Mouse (Mus musculus) lung, embryonic 14.5 days (tissue): ENCODE data around the gene Maml3. TPM values are rescaled to one million over a fixed set of nuclear protein-coding genes. Genes with fewer than 3 reads are reported as not detected.

ENCODE experiments used
- ATAC-seq: fragments of 200-750 bp; cut with Nextera tagmentation; 2 replicates; pipeline ENCODE4 v1.8.0; 2017; ENCODE audit warnings: mild to moderate bottlenecking, moderate TSS enrichment, moderate library complexity; ENCODE audit not compliant: insufficient read depth
- DNase-seq: peaks from one replicate; pipeline ENCODE4 v3.0.0-alpha.2; 2015
- H3K27ac ChIP-seq: fragments of 300-500 bp; sonication (generic); 2 replicates; pipeline ENCODE4 v1.5.1; 2014; ENCODE audit warnings: low read depth, mild to moderate bottlenecking, moderate library complexity
- H3K27me3 ChIP-seq: fragments of 300-500 bp; sonication (generic); 2 replicates; pipeline ENCODE4 v1.6.1; 2014; ENCODE audit warnings: low read length, control low read depth; ENCODE audit not compliant: insufficient read depth
- H3K36me3 ChIP-seq: fragments of 300-500 bp; sonication (generic); 2 replicates; pipeline ENCODE4 v1.6.1; 2014; ENCODE audit warnings: control low read depth; ENCODE audit not compliant: insufficient read depth
- H3K4me1 ChIP-seq: fragments of 300-500 bp; sonication (generic); 2 replicates; pipeline ENCODE4 v1.6.1; 2014; ENCODE audit warnings: antibody characterized with exemption, control low read depth; ENCODE audit not compliant: insufficient read depth
- H3K4me2 ChIP-seq: fragments of 300-500 bp; sonication (generic); 2 replicates; pipeline ENCODE4 v1.6.1; 2014; ENCODE audit warnings: mild to moderate bottlenecking
- H3K4me3 ChIP-seq: fragments of 300-500 bp; sonication (generic); 2 replicates; pipeline ENCODE4 v1.5.1; 2014; ENCODE audit warnings: low read depth, low read length
- H3K9ac ChIP-seq: fragments of 300-500 bp; sonication (generic); 2 replicates; pipeline ENCODE4 v1.6.1; 2014
- H3K9me3 ChIP-seq: fragments of 300-500 bp; sonication (generic); 2 replicates; pipeline ENCODE4 v1.6.1; 2016; ENCODE audit warnings: low read depth, low read length, control low read depth
- CTCF ChIP-seq: IDR thresholded peaks from 2 replicates; pipeline ENCODE4 v1.5.1; 2016; ENCODE audit warnings: antibody characterized with exemption, low read depth
- WGBS: fragments of 180-500 bp; shearing (Covaris S2); extraction: QIAGEN DNeasy Blood & Tissue Kit; methylation state at CpG from one replicate; pipeline ENCODE4 v1.1.7; 2014; 5-methylcytosine and 5-hydroxymethylcytosine counted together
- polyA plus RNA-seq: library from polyadenylated mRNA; unstranded; fragments of >200 nt; fragmentation: Nextera tagmentation; extraction: Ambion mirVana; gene quantifications from 2 replicates; pipeline ENCODE4 v1.2.1, GENCODE M21; 2014

The Maml3 gene
- polyA plus RNA-seq, 1 experiment from 2014 or later = 9.1 TPM

DNA sequence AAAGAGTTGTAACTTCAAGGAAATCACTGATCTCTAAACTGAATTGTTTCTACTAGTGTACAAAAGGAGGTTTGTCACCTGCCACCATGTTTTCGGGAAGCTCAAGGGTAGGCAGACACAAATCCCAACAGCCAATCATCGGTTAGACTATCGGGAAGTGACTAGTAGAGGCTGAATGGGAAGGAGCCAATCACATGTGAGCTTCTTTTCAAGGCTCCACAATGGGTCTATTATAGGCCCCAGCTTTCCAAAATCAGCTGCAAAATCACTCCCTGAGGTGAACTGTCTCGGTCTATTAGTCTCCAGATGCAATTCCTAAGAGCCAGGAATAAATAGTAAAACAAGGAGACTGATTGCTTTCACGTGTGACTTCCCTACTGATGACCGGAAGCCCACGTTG, 177.3 kb downstream of the Maml3 start:
- ATAC-seq = no peak
- no peak for DNase-seq
- no peaks in the 10 kb centered on the region for H3K9me3 ChIP-seq

DNA sequence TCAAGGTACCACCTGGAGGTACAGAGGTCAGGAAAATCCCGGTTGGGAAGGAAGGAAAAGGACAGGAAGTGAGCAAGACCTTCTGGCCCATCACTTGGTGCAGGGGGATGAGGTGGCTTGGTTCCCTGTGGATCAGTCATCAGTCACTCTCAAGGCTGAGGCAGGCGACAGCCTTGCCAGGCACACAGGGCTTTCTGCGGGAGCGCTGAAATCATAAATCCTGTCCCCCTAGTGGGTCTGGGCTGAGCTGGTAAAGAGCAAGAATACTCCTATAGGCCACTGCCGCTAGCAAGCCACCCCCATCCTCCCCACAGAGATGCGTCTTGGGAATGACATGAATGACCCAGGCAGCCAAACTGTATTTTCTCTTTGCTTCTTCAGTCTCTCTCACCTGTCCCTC, 177.8 kb downstream of the Maml3 start:
- H3K4me2 ChIP-seq = no peak overlapping the region
- no peak overlapping the region for H3K4me3 ChIP-seq
- WGBS = 59% methylated on average over 6 of the region's 6 CpGs
- H3K27me3 ChIP-seq = no peaks in the 10 kb centered on the region
- no peak for TF ChIP-seq CTCF
- DNase-seq (no peak), ATAC-seq (no peak)
- no peaks in the 10 kb centered on the region for H3K4me1 ChIP-seq
- H3K9me3 ChIP-seq = no peaks in the 10 kb centered on the region
- no peak overlapping the region for H3K9ac ChIP-seq
- no peaks in the 10 kb centered on the region for H3K36me3 ChIP-seq
- no peak overlapping the region for H3K27ac ChIP-seq

More for the DNA sequence above, 177.3 kb downstream of the Maml3 start:
- no peak overlapping the region for H3K27ac ChIP-seq
- no peak overlapping the region for H3K4me3 ChIP-seq
- no peak overlapping the region for H3K9ac ChIP-seq
- no peaks in the 10 kb centered on the region for H3K4me1 ChIP-seq
- 83% methylated on average over 7 of the region's 7 CpGs for WGBS
- no peak for TF ChIP-seq CTCF
- H3K4me2 ChIP-seq = no peak overlapping the region
- H3K27me3 ChIP-seq = no peaks in the 10 kb centered on the region
- H3K36me3 ChIP-seq = no peaks in the 10 kb centered on the region

DNA sequence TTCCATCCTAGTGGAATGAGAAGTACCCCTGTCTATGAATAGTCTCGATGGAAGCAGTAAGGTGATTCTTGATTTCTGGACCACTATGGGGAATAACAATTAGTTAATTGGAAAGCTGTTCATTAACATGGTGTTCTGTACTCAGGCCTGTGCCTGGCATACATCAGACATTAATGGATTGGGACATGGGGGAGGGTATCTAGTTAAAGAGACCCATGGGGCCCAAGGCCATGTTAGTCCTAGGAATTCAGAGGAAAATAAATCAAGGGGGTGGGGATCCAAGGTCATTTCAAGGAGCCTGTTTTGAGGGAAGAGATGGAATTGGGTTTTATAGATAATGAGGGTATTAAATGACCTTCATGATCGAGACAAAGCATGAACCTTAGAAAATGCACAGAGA, 179.1 kb downstream of the Maml3 start:
- Histone ChIP-seq H3K27ac (no peak overlapping the region), H3K36me3 (no peaks in the 10 kb centered on the region), H3K4me2 (no peak overlapping the region), H3K27me3 (no peaks in the 10 kb centered on the region), H3K4me3 (no peak overlapping the region), H3K9me3 (no peaks in the 10 kb centered on the region), H3K9ac (no peak overlapping the region), H3K4me1 (no peaks in the 10 kb centered on the region)
- TF ChIP-seq CTCF = no peak
- ATAC-seq (no peak), DNase-seq (no peak)
- WGBS = 68% methylated on average over 2 of the region's 2 CpGs

DNA sequence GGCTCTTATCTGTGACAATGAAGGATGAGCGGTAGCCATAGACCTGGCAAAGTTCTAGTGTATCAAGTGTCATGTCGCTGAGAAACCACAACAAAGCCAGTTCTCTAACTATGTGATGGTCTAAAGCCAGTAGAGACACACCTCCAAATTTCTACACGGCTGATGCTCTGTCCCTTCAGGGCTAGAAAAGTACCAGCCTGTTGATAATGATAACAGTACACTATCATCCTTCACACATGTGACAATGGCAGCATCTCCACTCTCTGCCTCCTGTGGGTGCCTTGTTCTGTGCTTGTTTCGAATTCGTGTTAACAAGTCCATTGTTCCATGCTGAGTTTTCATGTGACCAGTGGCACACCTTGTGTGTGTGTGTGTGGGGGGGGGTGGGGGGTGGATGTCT, 180.2 kb downstream of the Maml3 start:
- H3K36me3 ChIP-seq = no peaks in the 10 kb centered on the region
- H3K27ac ChIP-seq = no peak overlapping the region
- no peak overlapping the region for H3K4me3 ChIP-seq
- no peak overlapping the region for H3K9ac ChIP-seq
- DNase-seq = no peak
- H3K27me3 ChIP-seq = no peaks in the 10 kb centered on the region
- ATAC-seq = 0 out of 2 replicates have a peak, but pooled peaks have one; percentile 24
- TF ChIP-seq CTCF = no peak
- no peaks in the 10 kb centered on the region for H3K4me1 ChIP-seq
- WGBS = 41% methylated on average over 5 of the region's 5 CpGs
- no peaks in the 10 kb centered on the region for H3K9me3 ChIP-seq
- no peak overlapping the region for H3K4me2 ChIP-seq

DNA sequence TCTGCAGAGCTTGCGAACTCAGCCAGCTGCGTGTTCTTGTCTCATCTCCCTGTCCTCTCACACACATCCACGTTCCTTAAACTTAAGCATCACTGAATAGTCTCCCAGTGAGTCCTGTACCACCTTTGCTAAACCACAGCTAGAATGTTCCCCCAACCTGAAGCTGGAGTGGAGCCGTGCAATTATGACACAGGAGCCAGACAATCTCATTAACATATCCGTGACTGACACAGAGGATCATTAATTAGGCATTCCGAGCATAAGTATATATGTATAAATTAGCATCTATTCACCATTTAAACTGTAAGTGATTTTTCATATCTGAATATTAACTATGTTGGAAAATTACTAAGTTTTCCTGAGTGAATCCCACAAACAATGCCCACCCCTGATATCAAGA, 181.1 kb downstream of the Maml3 start:
- ATAC-seq (no peak), DNase-seq (no peak)
- Histone ChIP-seq H3K36me3 (no peaks in the 10 kb centered on the region), H3K4me2 (no peak overlapping the region), H3K27me3 (no peaks in the 10 kb centered on the region), H3K4me3 (no peak overlapping the region), H3K4me1 (no peaks in the 10 kb centered on the region), H3K9me3 (no peaks in the 10 kb centered on the region), H3K9ac (no peak overlapping the region), H3K27ac (no peak overlapping the region)
- TF ChIP-seq CTCF = no peak
- whole genome bisulfite sequencing = 71% methylated on average over 6 of the region's 6 CpGs

DNA sequence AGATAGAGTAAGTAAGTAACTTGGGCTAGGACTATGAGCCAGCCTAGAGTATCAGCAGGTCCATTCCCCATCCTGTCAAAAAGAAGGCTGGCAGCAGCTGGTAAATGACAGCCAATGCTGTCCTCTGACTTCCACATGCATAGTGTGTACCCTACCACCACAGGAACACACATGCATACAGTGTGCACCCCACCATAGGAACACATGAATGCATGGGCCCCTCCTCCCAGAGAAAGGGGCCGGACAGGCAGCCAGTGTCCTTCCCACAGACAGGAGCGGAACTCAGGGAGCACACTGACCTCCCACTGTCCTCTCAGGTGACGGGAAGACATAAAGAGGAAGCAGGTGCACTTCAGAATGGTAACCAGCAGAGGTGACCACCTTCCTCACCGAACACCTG, 188.0 kb downstream of the Maml3 start:
- peak overlapping the region; percentile 21; the same call in 1 of the 2 replicates for H3K4me2 ChIP-seq
- no peak overlapping the region for H3K9ac ChIP-seq
- peak overlapping the region; percentile 75 for H3K27ac ChIP-seq
- DNase-seq = no peak
- no peak overlapping the region for H3K4me3 ChIP-seq
- H3K36me3 ChIP-seq = no peaks in the 10 kb centered on the region
- no peak for TF ChIP-seq CTCF
- WGBS = 64% methylated on average over 4 of the region's 4 CpGs
- peaks cover 12% of the 10 kb centered on the region; the same call in 1 of the 2 replicates for H3K4me1 ChIP-seq
- no peaks in the 10 kb centered on the region for H3K27me3 ChIP-seq
- ATAC-seq = peak; percentile 52
- H3K9me3 ChIP-seq = no peaks in the 10 kb centered on the region

DNA sequence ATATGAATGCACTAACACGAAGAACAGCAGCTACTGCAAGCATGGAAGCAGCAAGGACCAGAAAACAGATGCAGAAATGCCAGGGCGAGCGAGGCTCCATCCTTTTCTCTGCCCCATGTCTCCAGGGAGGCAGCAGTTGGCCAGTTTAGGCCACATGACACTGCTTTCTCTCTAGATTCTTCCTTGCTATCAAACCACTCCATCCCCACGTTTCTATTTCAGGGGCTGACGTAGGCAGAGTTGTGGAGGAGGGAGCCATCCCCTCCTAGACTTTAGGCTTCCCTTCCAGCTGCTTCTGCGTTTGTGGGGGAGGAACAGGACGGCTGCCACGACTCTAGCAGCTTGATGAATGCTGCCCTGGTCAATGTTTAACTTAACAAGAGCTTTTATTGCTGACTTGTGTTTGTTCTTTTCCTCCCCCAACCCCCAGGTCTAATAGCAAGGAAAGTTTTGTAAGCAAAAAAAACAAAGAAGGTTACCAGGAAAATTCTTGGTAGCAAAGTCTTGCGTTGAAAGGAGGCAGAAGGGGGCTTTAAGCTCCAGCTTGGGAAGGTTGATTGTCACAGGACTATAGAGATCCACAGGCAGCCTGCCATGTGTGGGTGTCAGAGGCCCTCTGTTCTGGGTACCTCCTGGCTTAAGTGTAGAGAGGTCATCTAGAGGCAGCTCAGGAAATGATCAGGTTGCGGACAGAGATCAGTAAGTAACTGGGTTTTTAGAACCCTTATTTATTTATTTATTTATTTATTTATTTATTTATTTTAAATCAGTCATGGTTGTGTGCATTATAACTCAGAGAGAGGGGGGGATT, 188.6 kb downstream of the Maml3 start:
- no peak overlapping the region for H3K4me3 ChIP-seq
- no peak for TF ChIP-seq CTCF

More for the DNA sequence above, 188.6 kb downstream of the Maml3 start:
- Histone ChIP-seq H3K4me2 (peak overlapping the region; percentile 43), H3K4me1 (peaks cover 12% of the 10 kb centered on the region; the same call in 1 of the 2 replicates), H3K36me3 (no peaks in the 10 kb centered on the region), H3K27ac (peak overlapping the region; percentile 75), H3K9ac (no peak overlapping the region), H3K27me3 (no peaks in the 10 kb centered on the region), H3K9me3 (no peaks in the 10 kb centered on the region)
- WGBS = 11% methylated on average over 10 of the region's 10 CpGs
- ATAC-seq = peak; percentile 90
- DNase-seq = peak; percentile 91
